Mouse (Mus musculus) C2C12 (cell line): ENCODE data around the gene P2ry12.

Experiments
- CEBPB ChIP-seq: IDR thresholded peaks from one replicate; pipeline ENCODE4 v1.6.1; 2011; ENCODE audit warnings: low read depth, mild to moderate bottlenecking, control low read depth, moderate library complexity
- CTCF ChIP-seq: IDR thresholded peaks from one replicate; pipeline ENCODE4 v1.5.1; 2011; ENCODE audit not compliant: control insufficient read depth, insufficient read depth, insufficient read length
- MAX ChIP-seq: IDR thresholded peaks from one replicate; pipeline ENCODE4 v1.6.1; 2011; ENCODE audit warnings: mild to moderate bottlenecking, control low read depth
- MYOD1 ChIP-seq: IDR thresholded peaks from one replicate; pipeline ENCODE4 v1.6.1; 2011; ENCODE audit warnings: low read depth; ENCODE audit not compliant: control insufficient read depth, insufficient read length
- USF1 ChIP-seq: IDR thresholded peaks from one replicate; pipeline ENCODE4 v1.6.1; 2011; ENCODE audit warnings: low read depth, mild to moderate bottlenecking, control low read depth, moderate library complexity

DNA sequence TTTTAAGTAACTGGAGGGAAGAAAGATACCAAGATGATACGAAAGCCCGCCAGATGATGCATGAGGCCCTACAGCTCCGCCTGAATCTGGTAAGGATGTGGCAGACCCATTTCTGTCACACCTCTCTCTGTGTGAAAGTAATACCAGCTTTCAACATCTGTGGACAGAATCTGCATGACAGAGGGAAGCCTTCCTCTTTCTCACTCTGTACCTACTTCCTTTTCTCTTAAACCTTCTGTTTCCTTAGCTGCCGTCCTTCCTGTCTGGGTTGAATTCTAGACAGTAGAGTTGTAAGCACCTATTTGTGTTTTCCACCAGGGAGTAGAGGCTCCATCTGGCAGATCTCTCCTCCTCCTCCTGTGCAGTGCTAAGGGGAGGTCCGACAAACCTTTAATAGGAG lies 1.9 kb downstream of the P2ry12 start:
- no peak for TF ChIP-seq CEBPB
- no peak for TF ChIP-seq MAX
- TF ChIP-seq USF1, result no peak
- no peak for TF ChIP-seq CTCF
- no peak for TF ChIP-seq MYOD1
